Mouse (Mus musculus) G1E (cell line): ENCODE data around the gene Fam126a. TPM values are rescaled to one million over a fixed set of nuclear protein-coding genes. Genes with fewer than 3 reads are reported as not detected.

Source experiments
- ATAC-seq: 2 replicates; pipeline ENCODE4 v1.8.0; 2016; ENCODE audit warnings: mild to moderate bottlenecking; ENCODE audit not compliant: insufficient number of reproducible peaks, poor library complexity, low FRiP score, severe bottlenecking; ENCODE audit errors: extremely low read depth
- DNase-seq: peaks from one replicate; pipeline ENCODE4 v3.0.0; 2012; ENCODE audit warnings: low spot score
- H3K27me3 ChIP-seq: 2 replicates; pipeline ENCODE4 v1.6.1; 2012; ENCODE audit warnings: mild to moderate bottlenecking, low read length, inconsistent platforms; ENCODE audit not compliant: insufficient read depth
- H3K36me3 ChIP-seq: replicated peaks from 2 replicates; pipeline ENCODE3; 2012; ENCODE audit warnings: mild to moderate bottlenecking, inconsistent platforms
- H3K4me1 ChIP-seq: 2 replicates; pipeline ENCODE4 v1.6.1; 2012; ENCODE audit warnings: low read depth, low read length, inconsistent platforms, mixed read lengths; ENCODE audit not compliant: insufficient read depth
- H3K4me3 ChIP-seq: 2 replicates; pipeline ENCODE4 v1.5.1; 2012; ENCODE audit warnings: low read depth, mild to moderate bottlenecking, inconsistent platforms, low read length, moderate library complexity, mixed read lengths
- H3K9me3 ChIP-seq: replicated peaks from 2 replicates; pipeline ENCODE4 v1.6.1; 2012; ENCODE audit warnings: inconsistent platforms
- CTCF ChIP-seq: IDR thresholded peaks from 2 replicates; pipeline ENCODE4 v1.5.1; 2012; ENCODE audit warnings: low read depth, low read length, inconsistent platforms, mixed read lengths
- GATA1 ChIP-seq: IDR thresholded peaks from 2 replicates; pipeline ENCODE4 v1.6.1; 2012; ENCODE audit warnings: borderline replicate concordance, low read length, inconsistent platforms, mixed read lengths
- GATA2 ChIP-seq: IDR thresholded peaks from 2 replicates; pipeline ENCODE4 v1.6.1; 2012; ENCODE audit warnings: low read depth, low read length, inconsistent platforms, borderline replicate concordance
- POLR2AphosphoS5 ChIP-seq: IDR thresholded peaks from 2 replicates; pipeline ENCODE4 v1.6.1; 2012; ENCODE audit warnings: low read depth, low read length, inconsistent platforms; ENCODE audit not compliant: insufficient replicate concordance
- TAL1 ChIP-seq: conservative IDR thresholded peaks from 2 replicates; pipeline ENCODE4 v1.6.1; 2012; ENCODE audit warnings: low read depth, low read length, inconsistent platforms, mixed read lengths
- polyA plus RNA-seq: library from polyadenylated mRNA; stranded (reverse); fragments of >175 nt; gene quantifications from 2 replicates; pipeline ENCODE4 v1.2.3, GENCODE M21; 2012
- total RNA-seq, 2 experiments: library from RNA; stranded (forward) in 1 of 2; stranded (reverse) in 1 of 2; fragments of 200-1000 nt in 1 of 2; fragments of >200 nt in 1 of 2; fragmentation: Nextera tagmentation in 1 of 2; gene quantifications; 2 replicates each; pipeline ENCODE4 v1.2.3; 2014 to 2017

Gene Fam126a
- total and polyA plus RNA-seq, 3 experiments, result 4.4 to 58.9 (median 36.9) TPM

- Histone ChIP-seq H3K4me3 (no peak overlapping the region), H3K9me3 (no peaks in the 10 kb centered on the region), H3K36me3 (no peaks in the 10 kb centered on the region), H3K27me3 (no peaks in the 10 kb centered on the region), H3K4me1 (peaks cover 41% of the 10 kb centered on the region)
- no peak for ATAC-seq
- TF ChIP-seq CTCF (no peak), TAL1 (no peak), POLR2AphosphoS5 (no peak)
- no peak for DNase-seq
Observed at GRCm38 (mm10) chr5:23919892-23920731, 110.4 kb downstream of the Fam126a start.

DNA sequence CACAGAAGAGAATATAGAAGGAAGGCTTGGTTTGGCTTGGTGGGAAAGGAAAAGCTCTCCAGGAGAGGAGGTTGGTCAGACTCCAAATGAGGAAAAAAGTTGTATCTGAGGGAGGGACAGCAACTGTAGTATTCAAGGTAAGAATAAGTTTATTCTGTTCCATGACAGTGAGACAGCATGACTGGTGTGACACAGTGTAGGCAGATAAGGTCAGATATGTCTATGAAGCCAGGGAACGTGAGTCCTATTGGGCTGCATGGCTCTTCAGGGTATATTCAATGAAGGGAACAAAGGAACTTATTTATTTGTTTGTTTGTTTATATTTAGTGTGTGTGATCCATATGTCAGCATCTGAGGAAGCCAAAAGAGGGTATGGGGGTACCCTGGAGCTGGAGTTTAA, 113.2 kb downstream of the Fam126a start:
- TF ChIP-seq GATA2 (no peak), POLR2AphosphoS5 (no peak), GATA1 (no peak), CTCF (no peak), TAL1 (no peak)
- H3K36me3 ChIP-seq, result no peaks in the 10 kb centered on the region
- peaks cover 20% of the 10 kb centered on the region for H3K4me1 ChIP-seq
- no peaks in the 10 kb centered on the region for H3K9me3 ChIP-seq
- no peak overlapping the region for H3K4me3 ChIP-seq
- ATAC-seq (no peak), DNase-seq (no peak)
- H3K27me3 ChIP-seq, result no peaks in the 10 kb centered on the region

DNA sequence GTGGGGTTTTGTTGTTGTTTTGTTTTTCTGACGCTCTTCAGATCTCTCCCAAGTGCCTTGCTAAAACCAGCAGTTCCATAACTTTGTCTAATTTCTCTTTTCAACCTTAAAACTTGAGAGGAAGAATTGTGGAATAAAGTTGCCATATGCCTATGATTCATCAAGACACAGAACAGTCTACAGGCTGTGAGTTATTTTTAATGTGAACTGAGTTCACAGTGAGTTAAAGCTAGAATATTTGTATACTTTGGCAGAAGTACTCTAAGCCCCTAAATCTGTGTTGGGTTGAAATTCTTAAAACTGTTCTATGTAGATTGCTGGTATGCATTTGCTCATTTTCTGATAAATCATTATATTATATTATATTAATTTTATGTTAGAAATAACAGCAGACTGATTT, 118.9 kb downstream of the Fam126a start:
- Histone ChIP-seq H3K27me3 (no peaks in the 10 kb centered on the region), H3K36me3 (no peaks in the 10 kb centered on the region), H3K4me1 (peaks cover under 1% of the 10 kb centered on the region; the same call in 1 of the 2 replicates), H3K9me3 (peaks cover 12% of the 10 kb centered on the region), H3K4me3 (no peak overlapping the region)
- ATAC-seq (no peak), DNase-seq (no peak)
- TF ChIP-seq CTCF (no peak), GATA2 (no peak), TAL1 (no peak), GATA1 (no peak), POLR2AphosphoS5 (no peak)

GRCm38 (mm10) chr5:23909256-23909655, 121.2 kb downstream of the Fam126a start:
- DNase-seq (no peak), ATAC-seq (no peak)
- H3K9me3 ChIP-seq, result peaks cover 12% of the 10 kb centered on the region
- H3K27me3 ChIP-seq, result peaks cover 3% of the 10 kb centered on the region; the same call in 1 of the 2 replicates
- no peaks in the 10 kb centered on the region for H3K36me3 ChIP-seq
- H3K4me1 ChIP-seq, result no peaks in the 10 kb centered on the region
- no peak for TF ChIP-seq POLR2AphosphoS5
- TF ChIP-seq TAL1, result no peak
- TF ChIP-seq GATA2, result no peak
- TF ChIP-seq GATA1, result no peak
- no peak for TF ChIP-seq CTCF
- no peak overlapping the region for H3K4me3 ChIP-seq

- no peak for DNase-seq
- TF ChIP-seq GATA2, result no peak
- TF ChIP-seq POLR2AphosphoS5, result no peak
Observed at GRCm38 (mm10) chr5:23908486-23909090, 121.9 kb downstream of the Fam126a start.

GRCm38 (mm10) chr5:23902221-23902620, 128.3 kb downstream of the Fam126a start:
- Histone ChIP-seq H3K27me3 (peaks cover 3% of the 10 kb centered on the region; the same call in 1 of the 2 replicates), H3K36me3 (no peaks in the 10 kb centered on the region), H3K9me3 (no peaks in the 10 kb centered on the region), H3K4me3 (no peak overlapping the region), H3K4me1 (no peaks in the 10 kb centered on the region)
- TF ChIP-seq POLR2AphosphoS5, result no peak
- no peak for TF ChIP-seq GATA1
- no peak for TF ChIP-seq CTCF
- no peak for TF ChIP-seq GATA2
- TF ChIP-seq TAL1, result no peak
- DNase-seq (no peak), ATAC-seq (no peak)

More at GRCm38 (mm10) chr5:23908486-23909090, 121.9 kb downstream of the Fam126a start:
- H3K27me3 ChIP-seq, result peaks cover 3% of the 10 kb centered on the region; the same call in 1 of the 2 replicates
- H3K4me1 ChIP-seq, result no peaks in the 10 kb centered on the region
- H3K36me3 ChIP-seq, result no peaks in the 10 kb centered on the region
- no peak overlapping the region for H3K4me3 ChIP-seq
- H3K9me3 ChIP-seq, result peaks cover 12% of the 10 kb centered on the region
- ATAC-seq, result no peak
